Mouse (Mus musculus) thymus, adult 2 months (tissue): ENCODE measurements around the gene Atg101. TPM values are rescaled to one million over a fixed set of nuclear protein-coding genes. Genes with fewer than 3 reads are reported as not detected.

Experiments used
- DNase-seq: peaks from one replicate; pipeline ENCODE4 v3.0.0; 2021
- H3K27ac ChIP-seq: fragments of 200-500 bp; 2 replicates; pipeline ENCODE4 v1.5.1; 2012; ENCODE audit warnings: low read length, control low read depth; ENCODE audit not compliant: control insufficient read depth, insufficient read depth
- H3K27me3 ChIP-seq: fragments of 200-500 bp; 2 replicates; pipeline ENCODE4 v1.6.1; 2012; ENCODE audit warnings: mild to moderate bottlenecking, low read length, moderate library complexity, mixed read lengths; ENCODE audit not compliant: control insufficient read depth, insufficient read depth
- H3K36me3 ChIP-seq: fragments of 200-500 bp; 2 replicates; pipeline ENCODE4 v1.6.1; 2012; ENCODE audit warnings: mild to moderate bottlenecking, low read length, moderate library complexity; ENCODE audit not compliant: control insufficient read depth, insufficient read depth
- H3K4me1 ChIP-seq: fragments of 200-500 bp; replicated peaks from 2 replicates; pipeline ENCODE4 v1.6.1; 2012; ENCODE audit warnings: low read length; ENCODE audit not compliant: control insufficient read depth, insufficient read depth
- H3K4me3 ChIP-seq: fragments of 200-500 bp; 2 replicates; pipeline ENCODE4 v1.5.1; 2012; ENCODE audit warnings: mild to moderate bottlenecking, low read length, control low read depth, moderate library complexity; ENCODE audit not compliant: control insufficient read depth, insufficient read depth
- CTCF ChIP-seq: fragments of 200-500 bp; IDR thresholded peaks from 2 replicates; pipeline ENCODE4 v1.5.1; 2012; ENCODE audit warnings: mild to moderate bottlenecking, control low read depth, low read length, moderate library complexity, borderline replicate concordance; ENCODE audit not compliant: control insufficient read depth, poor library complexity, insufficient read depth; ENCODE audit errors: extremely low read depth
- POLR2A ChIP-seq: fragments of 200-500 bp; IDR thresholded peaks from 2 replicates; pipeline ENCODE4 v1.6.1; 2012; ENCODE audit warnings: mild to moderate bottlenecking, low read length, control low read depth, moderate library complexity; ENCODE audit not compliant: control insufficient read depth, poor library complexity, insufficient read depth; ENCODE audit errors: extremely low read depth
- WGBS: fragments of 180-500 bp; shearing (Covaris S2); methylation state at CpG from one replicate; pipeline ENCODE4 v1.1.7; 2018; 5-methylcytosine and 5-hydroxymethylcytosine counted together
- polyA plus RNA-seq: library from polyadenylated mRNA; depleted of rRNA; stranded (reverse); fragments of >200 nt; gene quantifications from 2 replicates; pipeline ENCODE4 v1.2.3, GENCODE M21; 2012

Atg101 gene
- polyA plus RNA-seq, 1 experiment = 75.2 TPM

DNA sequence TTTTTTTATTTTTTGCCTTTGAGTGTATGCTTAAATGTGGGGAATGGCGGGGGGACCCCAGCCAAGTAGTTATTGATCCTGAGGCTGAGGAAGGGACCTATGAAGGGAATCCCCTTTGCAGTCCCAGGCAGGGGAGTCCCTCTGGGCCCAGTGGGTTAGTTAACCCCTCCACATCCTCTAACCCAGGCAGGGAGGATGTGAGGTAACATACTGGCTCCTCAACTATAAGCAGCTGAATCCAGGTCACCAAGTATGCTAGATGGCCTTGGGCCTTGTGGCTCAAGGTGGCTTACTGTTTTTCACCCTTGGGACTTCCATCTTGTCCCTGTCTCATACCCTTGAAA lies 36.9 kb upstream of the Atg101 start:
- peaks cover 34% of the 10 kb centered on the region for H3K4me1 ChIP-seq
- H3K27ac ChIP-seq = peak overlapping the region; percentile 16; the same call in 1 of the 2 replicates
- H3K4me3 ChIP-seq = no peak overlapping the region
- no peak for TF ChIP-seq POLR2A
- no peak for TF ChIP-seq CTCF
- H3K27me3 ChIP-seq = no peaks in the 10 kb centered on the region
- no peaks in the 10 kb centered on the region for H3K36me3 ChIP-seq
- WGBS = 89% methylated on average over 1 of the region's 1 CpGs
- DNase-seq = no peak

DNA sequence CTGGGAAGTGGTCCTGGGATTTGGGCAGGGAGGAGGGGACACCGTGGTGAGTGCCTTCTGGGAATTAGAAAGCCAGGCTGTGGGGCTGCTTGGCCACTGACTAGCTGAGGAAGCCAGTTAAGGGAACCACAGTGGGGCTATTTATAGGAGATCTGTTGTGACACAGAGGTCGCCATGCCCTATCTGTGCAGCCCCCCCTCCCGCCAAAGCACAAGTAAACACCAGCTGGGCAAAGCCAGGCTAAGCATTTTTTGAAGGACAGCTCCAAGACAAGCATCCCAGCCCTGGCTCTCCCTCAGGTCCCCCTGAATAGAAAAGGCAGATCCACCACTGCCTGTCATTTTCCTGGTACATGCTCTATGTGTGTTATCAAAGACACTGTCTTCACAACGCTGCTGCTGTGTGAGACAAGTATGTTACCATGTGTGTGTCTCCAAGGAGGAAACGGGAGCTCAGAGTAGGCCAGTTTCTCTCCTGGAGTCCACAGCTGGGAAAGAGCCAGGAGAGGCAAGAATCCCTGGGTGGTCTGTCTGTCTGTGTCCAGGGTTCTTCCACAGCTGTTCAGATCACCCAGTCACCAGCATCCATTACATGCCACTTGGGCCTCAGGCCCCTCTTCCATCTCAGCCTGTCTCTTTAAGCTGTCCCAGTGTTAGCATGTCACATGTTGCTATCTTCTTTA lies 35.9 kb upstream of the Atg101 start:
- Histone ChIP-seq H3K27me3 (no peaks in the 10 kb centered on the region), H3K36me3 (no peaks in the 10 kb centered on the region), H3K4me3 (no peak overlapping the region), H3K27ac (no peak overlapping the region), H3K4me1 (peaks cover 37% of the 10 kb centered on the region)
- no peak for DNase-seq
- TF ChIP-seq CTCF = no peak
- no peak for TF ChIP-seq POLR2A
- 75% methylated on average over 5 of the region's 5 CpGs for WGBS

DNA sequence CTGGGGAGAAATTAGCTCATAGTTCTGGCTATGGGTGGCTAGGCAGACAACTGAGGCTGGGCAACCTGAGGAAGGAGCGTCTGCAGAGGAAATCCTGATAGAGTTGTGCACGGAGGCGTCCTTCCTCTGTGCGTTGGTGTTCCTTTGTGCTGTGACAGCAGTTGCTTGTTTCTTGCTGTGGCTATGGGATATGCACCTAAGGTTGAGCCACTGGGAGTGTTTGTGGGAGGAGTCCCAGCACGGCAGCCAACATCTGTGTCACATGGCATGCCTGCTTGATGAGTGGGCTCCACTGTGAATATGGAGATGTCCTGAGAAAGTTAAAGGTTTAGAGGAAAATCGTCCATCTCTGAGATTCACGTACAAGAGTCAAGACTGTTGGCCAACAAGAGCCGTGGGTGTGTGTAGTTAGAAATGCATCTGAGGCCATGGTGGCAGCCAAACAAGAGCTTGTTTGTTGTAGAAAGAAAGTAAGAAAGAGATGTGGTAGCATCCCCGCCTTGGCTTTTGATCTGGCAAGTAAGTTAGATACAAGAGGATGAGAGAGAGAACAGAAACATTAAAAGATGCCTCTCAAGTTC lies 33.8 kb upstream of the Atg101 start:
- 39% methylated on average over 9 of the region's 9 CpGs for WGBS
- Histone ChIP-seq H3K36me3 (no peaks in the 10 kb centered on the region), H3K27me3 (no peaks in the 10 kb centered on the region), H3K4me1 (peaks cover 47% of the 10 kb centered on the region), H3K27ac (peak overlapping the region; percentile 8), H3K4me3 (no peak overlapping the region)
- TF ChIP-seq CTCF (no peak), POLR2A (no peak)
- DNase-seq = no peak

DNA sequence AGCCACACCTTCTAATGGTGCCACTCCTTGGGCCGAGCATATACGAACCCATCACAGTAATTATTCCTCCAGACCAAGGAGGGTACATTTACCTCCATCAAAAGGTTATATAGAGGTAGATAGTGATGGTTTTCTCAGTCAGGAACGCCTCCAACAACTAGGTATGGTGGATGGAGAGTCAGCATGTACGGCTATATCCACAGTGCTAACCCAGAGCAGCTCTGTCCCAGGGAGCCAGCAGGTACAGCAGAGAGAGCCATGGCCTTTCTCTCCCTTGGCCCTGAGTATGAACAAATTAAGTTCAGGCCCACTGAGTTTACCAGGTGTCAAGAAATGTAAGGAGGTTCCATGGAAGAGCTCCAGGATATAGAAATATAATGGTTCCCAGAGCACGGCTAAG lies 32.1 kb upstream of the Atg101 start:
- TF ChIP-seq CTCF (no peak), POLR2A (no peak)
- Histone ChIP-seq H3K27ac (no peak overlapping the region), H3K27me3 (no peaks in the 10 kb centered on the region), H3K4me3 (no peak overlapping the region), H3K4me1 (peaks cover 56% of the 10 kb centered on the region), H3K36me3 (no peaks in the 10 kb centered on the region)
- no peak for DNase-seq
- over 99% methylated on average over 5 of the region's 5 CpGs for WGBS

DNA sequence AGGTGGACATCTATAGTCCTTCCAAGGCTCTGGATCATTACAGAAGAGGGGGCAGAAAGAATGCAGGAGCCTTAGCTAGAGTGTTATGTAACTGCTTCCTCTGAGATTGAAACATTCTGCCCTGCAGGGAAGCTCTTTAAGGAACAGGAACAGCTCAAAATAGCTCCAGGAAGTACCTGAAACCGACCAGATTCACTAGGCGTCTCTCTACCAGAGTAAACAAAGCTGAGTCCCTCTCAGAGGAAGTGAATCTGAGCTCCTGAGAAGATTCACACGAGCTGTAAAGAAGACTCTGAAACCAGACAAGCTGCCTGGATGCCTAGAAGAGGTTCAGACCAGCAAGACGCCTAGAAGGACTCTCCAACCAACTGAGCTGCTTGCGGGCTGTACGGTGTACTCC lies 31.5 kb upstream of the Atg101 start:
- TF ChIP-seq CTCF = no peak
- Histone ChIP-seq H3K4me1 (peaks cover 56% of the 10 kb centered on the region), H3K4me3 (no peak overlapping the region), H3K36me3 (no peaks in the 10 kb centered on the region), H3K27me3 (no peaks in the 10 kb centered on the region), H3K27ac (no peak overlapping the region)
- no peak for DNase-seq
- WGBS = 61% methylated on average over 6 of the region's 6 CpGs

DNA sequence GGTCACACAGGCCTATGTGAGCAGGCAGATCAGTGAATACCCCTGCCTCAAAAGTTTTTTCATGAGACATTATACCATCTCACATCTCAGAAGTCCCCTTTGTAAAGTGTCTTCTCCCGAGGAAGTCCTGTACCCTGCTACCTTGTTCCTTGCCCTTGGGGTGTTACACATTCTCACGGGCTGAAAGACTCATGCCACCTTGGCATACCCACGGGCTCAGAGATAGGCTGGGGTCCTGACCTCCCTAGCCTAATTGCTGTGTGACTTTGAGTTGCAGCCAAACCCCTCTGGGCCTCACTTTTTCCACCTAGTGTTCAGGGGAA lies 30.5 kb upstream of the Atg101 start:
- no peak for DNase-seq
- Histone ChIP-seq H3K27me3 (no peaks in the 10 kb centered on the region), H3K4me1 (peaks cover 59% of the 10 kb centered on the region), H3K36me3 (no peaks in the 10 kb centered on the region), H3K27ac (peak overlapping the region; percentile 5; the same call in 1 of the 2 replicates), H3K4me3 (peak overlapping the region; percentile 41)
- TF ChIP-seq POLR2A = no peak
- no peak for TF ChIP-seq CTCF
- WGBS = 37% methylated on average over 3 of the region's 3 CpGs
